Mouse (Mus musculus) layer of hippocampus, postnatal 14 days (tissue): ENCODE data around the gene Plpp3. TPM values are rescaled to one million over a fixed set of nuclear protein-coding genes. Genes with fewer than 3 reads are reported as not detected.

ENCODE experiments used
- DNase-seq, 2 experiments: peaks; one replicate each; pipeline ENCODE4 v3.0.0; 2021 to 2022; ENCODE audit warnings: low spot score in 2 of 2, mixed read lengths in 1 of 2
- total RNA-seq, 2 experiments: library from RNA; stranded (reverse); gene quantifications; 2 replicates each; pipeline ENCODE4 v1.2.3; 2021

Gene Plpp3
- total RNA-seq, 2 experiments from 2014 or later: 170 to 178 TPM

DNA sequence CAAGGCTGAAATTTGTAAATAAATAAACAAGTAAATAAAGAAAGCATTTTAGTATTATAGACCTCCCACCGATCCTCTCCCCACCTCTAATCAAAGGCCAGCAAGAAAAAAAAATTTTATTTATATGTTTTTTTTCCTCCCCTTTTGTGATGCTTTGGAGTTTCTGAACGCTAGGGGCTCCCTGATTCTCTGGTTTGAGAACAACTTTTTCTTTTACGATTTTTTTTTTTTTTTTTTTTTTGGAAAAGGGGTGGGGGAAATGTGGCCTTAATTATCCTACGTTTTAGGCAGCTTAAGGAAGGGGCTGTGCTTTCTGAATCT lies 232 bp upstream of the Plpp3 start:
- no peak for DNase-seq

GRCm38 (mm10) chr4:105158169-105158555 lies 1.0 kb downstream of the Plpp3 start:
- DNase-seq: peak; percentile 68 to 70

GRCm38 (mm10) chr4:105158651-105159530 lies 1.7 kb downstream of the Plpp3 start:
- DNase-seq: no peak

- no peak for DNase-seq
These were observed 2.4 kb downstream of the Plpp3 start for GRCm38 (mm10) chr4:105159531-105159870.

GRCm38 (mm10) chr4:105160470-105160869 lies 3.3 kb downstream of the Plpp3 start:
- DNase-seq: no peak

- no peak for DNase-seq
These were observed 4.9 kb downstream of the Plpp3 start for GRCm38 (mm10) chr4:105162014-105162413.

- DNase-seq: no peak
These were observed 5.5 kb downstream of the Plpp3 start for GRCm38 (mm10) chr4:105162676-105163075.

GRCm38 (mm10) chr4:105163981-105164411 lies 6.8 kb downstream of the Plpp3 start:
- no peak for DNase-seq

DNA sequence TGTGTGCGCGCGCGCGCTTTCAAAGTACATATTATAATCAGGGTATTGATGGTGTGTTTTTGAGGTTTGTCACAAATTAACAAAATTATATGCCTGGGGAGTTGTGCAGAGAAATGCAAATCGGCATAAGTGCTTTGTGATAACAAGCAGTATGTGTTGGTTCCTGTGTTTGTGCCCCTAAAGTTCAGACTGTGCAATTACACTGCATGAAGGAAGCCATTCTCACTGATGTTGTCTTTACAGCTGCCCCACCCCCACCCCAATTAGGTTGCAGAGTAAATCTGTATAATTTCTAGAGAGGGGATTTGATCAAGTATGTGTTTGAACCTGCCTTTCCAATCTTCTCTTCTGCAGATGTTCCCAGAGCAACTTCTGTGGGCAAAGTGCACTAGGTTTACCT lies 7.8 kb downstream of the Plpp3 start:
- DNase-seq: no peak

DNA sequence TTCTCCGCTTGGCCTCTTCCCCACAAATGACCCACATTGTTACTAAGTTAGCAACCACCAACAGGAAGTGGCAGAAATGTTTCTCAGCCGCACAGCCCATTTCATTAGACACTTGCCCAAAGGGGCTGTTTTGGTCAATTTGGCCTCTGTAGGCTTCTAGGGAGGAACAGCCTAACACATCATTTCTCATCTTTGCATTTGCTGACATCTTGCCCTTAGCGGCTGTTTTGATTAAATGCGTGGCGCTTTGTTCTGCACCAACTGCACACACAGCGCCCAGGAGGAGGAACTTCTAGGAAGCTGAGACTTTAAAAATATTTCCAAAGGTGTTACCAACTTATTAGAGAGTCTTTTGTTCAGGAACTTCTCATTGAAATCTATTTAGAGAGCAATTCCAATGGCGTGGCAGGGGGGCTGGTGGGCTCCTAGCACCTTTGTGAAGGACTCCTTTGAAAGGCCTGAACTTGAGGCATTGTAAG lies 12.0 kb downstream of the Plpp3 start:
- no peak for DNase-seq

DNA sequence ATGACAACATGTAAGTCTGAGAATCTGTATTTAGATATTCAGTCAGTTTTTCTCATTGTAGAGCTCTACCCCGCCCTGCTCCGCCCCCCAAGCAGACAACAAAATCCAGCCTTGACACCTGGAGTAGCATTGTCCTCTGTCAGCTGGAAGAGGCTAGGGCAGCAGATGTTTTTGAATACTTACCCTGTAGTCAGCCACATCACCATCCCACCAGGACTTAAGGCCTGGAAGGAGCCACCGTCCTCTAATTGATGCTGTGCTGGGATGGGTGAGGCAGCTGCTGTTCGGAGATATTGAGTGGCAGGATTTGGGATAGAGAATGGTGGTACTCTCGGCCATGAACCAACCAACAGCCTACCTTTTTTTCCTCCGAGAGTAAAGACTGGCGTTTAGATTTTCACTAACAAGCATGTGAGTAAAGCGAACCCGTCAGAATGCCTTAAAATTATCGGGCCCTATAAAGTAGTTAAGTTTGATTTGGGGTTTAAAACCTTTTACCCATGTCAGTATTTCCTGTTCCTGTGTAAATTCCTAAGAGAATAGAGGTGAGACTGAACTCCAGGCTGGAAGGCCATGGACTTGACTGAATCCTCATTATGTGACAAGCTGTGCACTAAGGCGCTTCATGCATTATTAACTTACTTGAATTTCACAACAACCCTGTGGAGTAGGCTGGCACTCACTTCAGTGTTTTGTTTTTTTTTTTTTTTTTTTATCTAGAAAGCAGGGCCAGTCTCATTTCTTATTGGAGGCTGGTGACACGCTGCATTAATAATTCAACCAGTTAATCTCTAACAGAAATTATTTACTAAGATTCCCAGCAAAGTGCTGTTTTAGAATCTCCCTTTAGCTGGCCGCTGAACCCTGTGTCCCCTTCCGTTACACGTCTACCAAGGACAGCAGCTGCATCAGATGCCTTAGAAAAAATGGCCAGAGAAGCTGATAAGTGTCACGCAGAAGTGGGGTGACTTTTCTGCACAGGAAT lies 13.0 kb downstream of the Plpp3 start:
- no peak for DNase-seq

DNA sequence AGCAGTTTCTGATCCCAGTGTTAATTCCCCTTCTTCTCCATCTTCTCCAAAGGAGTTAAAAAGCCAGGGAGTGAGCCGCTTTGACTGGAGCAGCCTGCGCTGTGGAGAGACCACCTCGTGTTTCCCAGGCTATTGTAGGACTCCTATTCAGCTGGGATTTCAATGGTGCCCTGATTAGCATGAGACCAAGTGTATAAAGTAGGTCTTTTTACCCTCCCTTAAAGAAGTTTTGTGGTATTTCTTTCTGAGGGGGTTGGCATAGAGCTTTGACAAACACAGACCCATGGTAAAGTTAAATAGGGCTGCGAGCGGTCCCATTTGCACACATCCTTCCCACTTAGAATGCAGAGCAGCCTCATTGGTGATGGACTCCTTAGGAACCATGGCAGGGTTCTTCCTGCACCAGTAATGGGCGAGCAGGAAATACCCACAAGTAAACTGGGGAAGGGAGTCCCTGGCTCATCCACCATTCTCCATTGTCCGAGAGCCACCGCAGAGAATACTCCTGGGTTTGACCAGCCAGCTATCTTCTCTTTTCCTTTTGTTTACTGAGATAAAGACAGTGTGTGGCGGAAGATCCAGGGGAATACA lies 13.8 kb downstream of the Plpp3 start:
- no peak for DNase-seq

DNA sequence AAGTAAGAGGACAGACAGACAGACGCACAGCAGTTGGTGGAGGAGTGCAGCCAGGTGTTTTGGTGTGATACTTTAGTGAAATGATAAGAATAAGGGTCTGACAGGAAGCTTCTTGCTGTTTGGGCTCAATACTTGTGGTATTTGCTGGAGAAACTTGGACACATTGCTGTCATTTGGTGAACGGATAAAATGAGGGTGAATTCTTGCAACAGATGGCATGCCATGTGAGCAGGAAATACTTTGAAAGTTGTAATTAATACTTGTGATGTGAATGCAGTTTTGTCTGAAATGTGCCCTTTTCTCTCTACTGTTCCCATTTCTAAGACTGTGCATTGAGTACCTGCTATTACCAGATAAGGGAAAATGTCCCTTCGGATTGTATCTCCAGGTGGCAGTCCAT lies 14.3 kb downstream of the Plpp3 start:
- DNase-seq: peak in 1 of 2 experiments; percentile 67

DNA sequence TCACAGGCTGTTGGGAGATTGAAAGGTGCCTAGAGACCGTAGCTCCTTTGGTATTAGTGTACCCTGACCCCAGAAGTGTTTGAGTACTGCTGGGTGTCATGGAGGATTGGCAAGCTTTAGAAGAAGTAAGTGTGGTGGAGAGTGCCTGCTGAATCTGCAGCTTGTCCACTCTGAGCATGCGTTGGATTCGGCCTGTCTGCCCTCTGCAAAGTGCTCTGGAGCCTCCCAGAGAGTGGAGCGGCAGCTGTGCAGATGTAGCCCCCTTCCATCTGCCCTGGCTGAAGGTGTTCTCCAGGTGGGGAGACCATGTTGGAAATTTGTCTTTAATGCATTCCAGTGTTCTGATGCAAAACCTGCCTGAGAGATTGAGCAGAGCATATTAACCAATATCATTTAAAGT lies 17.6 kb downstream of the Plpp3 start:
- no peak for DNase-seq

- DNase-seq: peak; percentile 66 to 86
These were observed 18.3 kb downstream of the Plpp3 start for GRCm38 (mm10) chr4:105175255-105176035.

DNA sequence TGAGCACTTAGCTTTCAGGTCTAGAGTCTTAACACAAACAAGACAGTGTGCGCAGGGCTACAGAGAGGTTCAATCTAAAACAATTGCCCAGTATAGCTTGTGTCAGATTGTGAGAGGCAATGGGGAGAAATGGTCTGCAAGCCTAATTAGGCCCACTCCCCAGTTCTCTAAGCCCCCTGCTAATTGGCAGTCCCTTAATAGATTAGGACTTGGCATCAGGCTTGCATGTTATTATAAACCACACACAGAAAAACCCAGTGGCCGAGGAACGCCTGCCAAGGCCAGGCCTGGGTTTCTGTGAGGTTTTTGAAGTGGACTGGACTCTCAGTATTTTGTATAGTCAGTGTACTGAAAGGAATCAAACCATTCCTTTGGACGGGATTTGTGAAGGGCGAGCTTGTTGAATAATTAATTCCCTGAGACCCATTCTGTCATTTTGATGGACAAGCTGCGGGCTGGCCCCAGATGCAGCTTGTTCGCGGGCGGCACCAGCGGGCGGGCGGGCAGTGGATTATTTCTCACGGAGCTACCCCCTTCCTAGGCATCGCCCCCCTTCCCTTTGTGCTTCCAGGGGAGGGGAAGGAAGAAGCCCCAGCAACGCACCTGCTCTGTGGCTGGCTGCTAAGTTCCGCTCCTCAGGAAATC lies 24.0 kb downstream of the Plpp3 start:
- DNase-seq: peak; percentile 62 to 90

DNA sequence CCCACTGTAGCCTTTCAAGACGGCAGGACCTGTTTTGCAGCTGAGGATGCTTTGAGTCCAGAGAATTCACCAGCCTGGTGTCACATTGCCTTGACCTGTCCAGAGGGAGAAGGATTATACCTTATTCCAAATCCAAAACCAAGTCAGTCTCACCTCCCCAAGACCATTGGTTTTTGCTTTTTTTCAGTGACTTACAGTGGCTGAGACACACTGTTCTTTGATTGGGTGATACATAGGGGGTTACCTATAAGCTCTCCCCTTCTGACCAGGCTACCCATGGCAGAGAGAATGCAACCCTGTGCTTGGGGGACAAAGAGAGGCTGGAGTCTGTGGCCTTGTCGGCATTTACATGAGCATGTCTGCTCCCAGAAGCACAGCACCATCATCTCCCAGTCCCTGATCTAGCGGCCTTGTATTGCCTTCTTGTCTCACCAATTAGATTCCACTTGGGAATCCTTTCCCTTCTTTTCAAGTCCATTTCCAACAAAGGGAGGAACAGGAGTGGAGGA lies 24.6 kb downstream of the Plpp3 start:
- no peak for DNase-seq

DNA sequence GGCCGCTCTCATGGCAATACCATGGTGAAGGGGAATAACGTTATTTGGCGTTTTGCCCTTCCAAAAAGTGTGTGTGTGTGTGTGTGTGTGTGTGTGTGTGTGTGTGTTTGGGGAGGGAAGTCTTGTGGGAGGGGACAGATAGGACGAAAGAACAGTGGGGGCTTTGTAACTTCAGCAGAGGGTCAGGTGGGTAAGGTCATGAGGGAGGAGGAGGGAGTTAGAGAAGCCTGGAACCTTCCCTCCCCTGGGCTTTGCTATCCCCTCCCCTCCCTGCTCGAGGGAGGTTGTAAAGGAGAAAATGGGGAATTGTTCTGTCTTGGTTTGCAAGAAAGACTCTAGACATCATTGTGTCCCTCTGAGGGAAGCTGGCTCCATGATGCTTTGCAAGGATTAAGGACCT lies 25.1 kb downstream of the Plpp3 start:
- DNase-seq: no peak

DNA sequence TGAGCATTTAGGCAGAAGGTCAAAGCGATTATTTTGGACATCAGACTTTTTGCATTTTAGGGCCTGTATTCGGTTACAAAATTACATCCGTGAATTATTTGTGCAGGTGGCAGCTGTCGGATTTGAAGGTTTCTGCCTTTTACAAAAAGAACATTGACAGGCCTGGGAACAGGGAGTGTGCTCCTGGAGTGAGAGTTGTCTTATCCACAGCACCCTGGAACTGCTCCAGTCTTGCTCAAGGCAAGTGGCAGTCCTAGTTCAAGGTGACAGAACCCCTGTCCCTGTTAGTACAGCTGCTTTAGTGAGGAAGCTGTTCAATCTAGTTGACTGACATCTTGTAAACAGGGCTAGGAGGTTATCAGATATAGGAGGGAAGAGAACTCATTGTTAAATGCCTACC lies 27.3 kb downstream of the Plpp3 start:
- no peak for DNase-seq

DNA sequence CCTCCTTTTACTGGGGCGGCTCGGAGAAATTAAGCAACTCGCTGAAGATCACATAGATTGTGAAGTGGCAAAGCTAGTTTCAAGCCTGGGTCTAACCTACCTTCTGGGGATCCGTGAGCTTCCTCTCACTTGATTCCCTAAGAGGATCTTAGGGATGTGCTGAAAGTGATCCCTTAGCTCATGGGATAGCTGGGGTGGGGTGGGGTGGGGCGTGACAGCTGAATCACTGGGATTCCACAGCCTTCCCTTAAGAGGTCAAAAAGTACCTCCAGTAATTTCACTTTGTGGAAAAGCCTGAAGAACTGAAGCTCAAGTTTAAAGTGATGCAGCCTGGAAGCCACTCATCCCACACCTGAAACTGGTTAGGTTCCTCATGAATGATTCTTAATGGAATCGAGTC lies 27.8 kb downstream of the Plpp3 start:
- DNase-seq: no peak
